Mouse (Mus musculus) lung, postnatal 4 days (tissue): ENCODE results near the gene Eif4g1.

Experiments used
- DNase-seq, 2 experiments: peaks; one replicate each; pipeline ENCODE4 v3.0.0; 2021

Gene Eif4g1

DNA sequence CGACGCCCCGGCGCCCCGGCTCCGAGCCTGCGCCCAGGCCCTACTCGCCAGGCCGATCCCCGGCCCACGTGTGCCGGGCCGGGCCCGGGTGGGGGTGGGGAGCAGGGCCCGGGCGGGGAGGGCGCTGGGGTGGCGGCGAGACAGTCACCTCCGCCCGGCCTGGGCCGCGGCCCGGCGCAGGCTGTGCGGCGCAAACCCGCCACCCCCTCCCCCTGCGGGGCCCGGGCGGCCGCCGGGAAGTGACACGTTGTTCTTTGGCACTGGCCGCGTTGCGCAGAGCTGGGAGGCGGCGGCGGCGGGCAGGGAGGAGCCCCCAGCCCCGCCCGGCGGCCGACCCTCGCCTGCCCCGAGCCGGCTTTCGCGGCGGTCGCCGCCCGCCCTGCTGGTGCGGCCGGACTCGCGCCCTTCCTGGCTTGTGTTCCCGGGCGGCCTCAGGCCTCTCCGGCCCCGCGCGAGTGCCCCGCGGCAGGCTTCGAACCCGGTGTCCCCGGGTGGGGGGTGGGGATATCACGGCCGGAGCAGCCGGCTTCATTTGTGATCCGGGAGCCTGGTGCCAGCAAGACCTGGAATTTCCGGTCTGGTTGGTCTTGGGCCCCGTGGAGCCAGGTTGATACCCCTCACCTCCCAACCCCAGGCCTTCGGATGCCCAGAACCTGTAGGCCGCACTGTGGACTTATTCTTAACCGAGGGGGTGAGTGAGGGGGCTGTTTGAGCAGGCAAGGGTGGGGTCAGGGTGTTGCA is 5.0 kb downstream of the Eif4g1 start:
- peak; percentile 78 to 87 for DNase-seq

- peak; percentile 22 to 32 for DNase-seq
These were observed 5.7 kb downstream of the Eif4g1 start for GRCm38 (mm10) chr16:20673706-20674303.

- DNase-seq, result no peak
These were observed 7.1 kb downstream of the Eif4g1 start for GRCm38 (mm10) chr16:20675213-20675612.

- DNase-seq, result no peak
These were observed 8.6 kb downstream of the Eif4g1 start for GRCm38 (mm10) chr16:20676702-20677101.

- no peak for DNase-seq
These were observed 9.3 kb downstream of the Eif4g1 start for GRCm38 (mm10) chr16:20677380-20677779.

DNA sequence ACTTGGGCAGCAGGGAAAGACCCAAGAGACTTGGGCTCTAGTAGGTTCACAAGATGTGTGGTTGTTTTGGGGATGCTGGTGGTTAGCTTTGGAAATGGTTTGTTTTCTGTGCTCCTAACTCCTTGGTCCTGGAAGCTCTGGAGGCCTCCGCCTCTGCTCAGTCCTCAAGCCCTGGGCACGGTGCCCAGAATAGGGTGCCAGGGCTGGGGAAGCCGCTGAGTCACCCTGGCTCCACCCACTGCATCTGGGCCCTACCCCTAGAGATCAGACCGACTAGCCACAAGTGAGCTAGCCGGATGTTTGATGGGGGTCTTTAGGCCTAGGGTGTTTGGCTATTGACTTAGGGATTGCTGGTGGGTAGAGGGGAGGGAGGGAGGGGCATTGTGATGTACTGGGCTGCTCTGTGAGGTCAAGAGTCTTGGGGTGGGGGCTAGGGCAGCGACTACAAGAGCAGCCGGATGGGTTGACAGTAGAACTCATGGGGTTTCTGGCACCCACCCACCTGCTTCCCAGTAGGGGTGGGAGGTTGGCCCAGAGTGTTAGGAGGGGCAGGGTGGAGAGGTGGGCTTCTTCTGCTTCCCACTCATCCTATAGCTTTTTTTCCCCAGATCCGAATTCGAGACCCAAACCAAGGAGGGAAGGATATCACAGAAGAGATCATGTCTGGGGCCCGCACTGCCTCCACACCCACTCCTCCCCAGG is 10.0 kb downstream of the Eif4g1 start:
- DNase-seq, result peak; percentile 86 to 91

- DNase-seq, result no peak
These were observed 22.7 kb downstream of the Eif4g1 start for GRCm38 (mm10) chr16:20690774-20691173.

DNA sequence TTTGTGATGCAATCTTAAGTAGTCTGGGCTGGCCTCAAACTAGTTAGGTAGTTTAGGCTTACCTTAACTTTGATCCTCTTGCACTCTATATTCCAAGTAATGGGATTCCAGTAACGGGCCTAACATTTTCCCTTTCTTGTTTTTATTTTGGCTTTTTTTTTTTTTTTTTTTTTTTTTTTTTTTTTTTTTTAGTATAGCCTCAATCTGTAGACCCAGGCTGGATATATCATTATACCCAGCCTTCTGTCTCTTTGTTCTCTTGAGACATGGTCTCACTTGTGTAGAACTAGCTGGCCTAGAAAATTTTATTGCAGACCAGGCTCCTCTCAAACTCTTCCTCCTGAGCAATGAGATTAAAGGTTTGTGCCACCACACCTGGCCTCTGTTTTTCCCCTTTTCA is 23.5 kb downstream of the Eif4g1 start:
- no peak for DNase-seq

- DNase-seq, result no peak
These were observed 24.3 kb downstream of the Eif4g1 start for GRCm38 (mm10) chr16:20692241-20692965.

DNA sequence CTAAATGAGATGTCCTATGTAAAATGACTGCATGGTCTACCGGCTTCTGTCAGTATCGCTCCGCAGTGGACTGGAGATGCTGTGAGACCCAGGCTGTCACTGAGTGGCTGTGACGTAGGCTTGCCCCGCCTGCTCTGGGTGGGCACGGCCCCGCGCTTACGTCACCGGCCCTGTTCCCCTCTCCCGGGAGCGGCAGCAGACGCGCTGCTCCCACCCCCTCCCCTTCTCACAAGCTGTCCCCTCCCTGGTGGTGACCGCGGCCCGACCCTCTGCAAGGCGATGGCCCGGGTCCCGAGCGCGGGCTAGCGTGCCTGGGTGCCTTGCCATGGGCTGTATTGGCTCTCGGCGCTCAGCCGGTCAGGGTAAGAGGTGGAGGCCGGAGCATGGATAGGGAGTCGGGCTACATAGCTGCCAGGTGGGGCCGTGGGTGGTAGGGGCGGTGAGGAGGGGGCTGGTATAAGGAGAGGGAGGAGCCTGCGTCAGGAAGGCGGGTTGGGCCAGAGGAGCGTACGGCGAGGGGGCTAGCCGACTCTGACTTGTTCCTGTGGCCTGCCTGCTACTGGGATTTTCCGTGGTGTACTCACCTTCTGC is 25.1 kb downstream of the Eif4g1 start, which contains the start of gene Fam131a:
Gene Fam131a (plus strand): TSS at position 131 of the 591 bp plus-strand sequence.
- peak; percentile 93 for DNase-seq

DNA sequence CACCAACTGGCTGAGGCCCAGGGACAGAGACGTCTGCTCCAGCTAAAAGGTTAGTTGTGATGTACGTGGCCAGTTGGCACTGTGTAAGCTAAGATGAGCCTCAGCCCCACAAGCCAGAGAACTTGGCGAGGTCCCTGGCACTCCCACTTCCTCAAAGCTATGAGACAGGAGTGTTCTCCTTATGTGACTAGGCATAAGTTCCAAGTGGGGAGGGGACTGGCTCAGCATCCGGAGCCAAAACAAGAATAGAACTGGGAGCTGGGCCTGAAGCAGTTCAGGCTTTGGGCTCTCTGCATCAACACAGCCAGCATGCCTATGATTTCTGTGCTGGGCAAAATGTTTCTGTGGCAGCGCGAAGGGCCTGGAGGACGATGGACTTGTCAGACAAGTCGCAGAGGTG is 26.7 kb downstream of the Eif4g1 start:
- peak; percentile 41 to 60 for DNase-seq

- peak; percentile 86 to 89 for DNase-seq
These were observed 27.7 kb downstream of the Eif4g1 start for GRCm38 (mm10) chr16:20695622-20696323.

DNA sequence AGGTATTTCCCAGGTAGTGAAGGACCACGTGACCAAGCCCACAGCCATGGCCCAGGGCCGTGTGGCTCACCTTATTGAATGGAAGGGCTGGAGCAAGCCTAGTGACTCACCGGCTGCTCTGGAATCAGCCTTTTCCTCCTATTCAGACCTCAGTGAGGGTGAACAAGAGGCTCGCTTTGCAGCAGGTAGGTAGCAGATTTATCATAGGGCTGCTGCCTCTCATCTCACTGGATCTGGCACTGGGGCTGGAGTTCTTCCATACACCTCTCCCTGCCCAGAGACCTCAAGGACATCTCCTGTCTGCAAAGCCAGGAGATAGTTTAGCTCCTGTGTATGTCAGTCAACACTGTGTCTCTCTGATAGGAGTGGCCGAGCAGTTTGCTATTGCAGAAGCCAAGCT is 31.2 kb downstream of the Eif4g1 start:
- no peak for DNase-seq

GRCm38 (mm10) chr16:20700036-20700435 is 31.9 kb downstream of the Eif4g1 start:
- no peak for DNase-seq

DNA sequence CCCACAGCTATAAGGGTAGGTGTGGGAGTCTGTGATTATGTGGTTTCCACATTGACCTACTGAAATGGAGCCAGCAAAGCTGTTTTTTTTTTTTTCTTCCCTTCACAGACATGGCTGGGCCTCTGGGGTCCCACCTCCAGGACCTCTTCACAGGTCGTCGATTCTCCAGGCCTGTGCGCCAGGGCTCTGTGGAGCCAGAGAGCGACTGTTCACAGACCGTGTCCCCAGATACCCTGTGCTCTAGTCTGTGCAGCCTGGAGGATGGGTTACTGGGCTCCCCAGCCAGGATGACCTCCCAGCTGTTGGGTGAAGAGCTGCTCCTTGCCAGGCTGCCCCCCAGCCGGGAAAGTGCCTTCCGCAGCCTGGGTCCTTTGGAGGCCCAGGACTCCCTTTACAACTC is 33.2 kb downstream of the Eif4g1 start:
- no peak for DNase-seq

DNA sequence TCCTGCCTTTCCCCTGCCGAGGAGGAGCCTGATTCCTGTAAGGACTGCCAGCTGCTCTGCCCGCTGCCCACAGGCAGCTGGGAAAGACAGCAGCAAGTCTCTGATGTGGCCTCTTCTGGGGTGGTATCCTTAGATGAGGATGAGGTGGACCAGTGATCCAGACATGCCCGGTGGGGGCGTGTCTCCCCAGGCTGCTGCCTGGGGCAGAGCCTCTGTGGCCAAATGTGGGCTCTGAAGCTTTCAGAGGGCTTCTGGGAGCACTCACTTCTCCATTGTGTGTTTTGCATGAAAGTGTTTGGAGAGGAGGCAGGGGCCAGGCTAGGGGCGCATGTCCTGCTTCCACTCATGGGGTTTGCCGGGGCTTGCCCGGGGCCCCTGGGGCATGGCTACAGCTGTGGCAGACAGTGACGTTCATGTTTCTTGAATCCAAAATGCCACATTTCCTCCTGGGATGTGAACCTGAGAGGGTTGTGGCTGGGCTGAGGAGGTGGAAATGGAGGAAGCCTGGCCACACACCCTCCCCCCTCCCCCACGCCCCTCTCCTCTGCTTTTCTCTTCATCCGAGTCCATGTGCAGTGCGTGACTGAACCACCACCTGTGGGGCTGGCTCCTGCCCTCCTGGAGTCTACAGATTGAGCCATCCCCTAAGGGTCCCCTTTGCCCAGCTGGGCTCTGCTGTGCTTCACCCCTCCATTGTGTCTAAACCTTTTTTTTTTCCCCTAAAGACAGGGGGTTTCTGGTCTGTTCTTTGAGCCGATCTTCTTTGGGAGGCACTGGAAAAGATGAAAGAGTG is 33.8 kb downstream of the Eif4g1 start:
- no peak for DNase-seq

DNA sequence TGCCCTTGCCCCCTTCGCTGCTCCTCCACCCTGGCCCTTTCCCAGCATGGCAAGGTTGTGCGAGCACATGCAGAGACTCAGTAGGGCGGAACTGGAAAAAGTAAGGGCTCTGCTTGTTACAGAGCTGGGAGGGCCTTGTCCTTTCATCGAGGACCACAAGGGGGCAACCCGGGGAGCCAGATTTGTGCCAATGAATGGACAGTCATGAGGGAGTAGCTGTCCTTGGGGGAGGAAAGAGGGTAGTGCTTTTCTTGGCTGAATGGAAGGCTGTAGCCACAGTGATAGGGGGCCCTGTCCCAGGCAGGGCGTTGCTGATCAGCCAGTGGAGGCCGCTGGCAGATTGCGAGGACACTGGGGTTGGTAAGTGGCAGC is 34.4 kb downstream of the Eif4g1 start:
- peak; percentile 79 to 81 for DNase-seq

DNA sequence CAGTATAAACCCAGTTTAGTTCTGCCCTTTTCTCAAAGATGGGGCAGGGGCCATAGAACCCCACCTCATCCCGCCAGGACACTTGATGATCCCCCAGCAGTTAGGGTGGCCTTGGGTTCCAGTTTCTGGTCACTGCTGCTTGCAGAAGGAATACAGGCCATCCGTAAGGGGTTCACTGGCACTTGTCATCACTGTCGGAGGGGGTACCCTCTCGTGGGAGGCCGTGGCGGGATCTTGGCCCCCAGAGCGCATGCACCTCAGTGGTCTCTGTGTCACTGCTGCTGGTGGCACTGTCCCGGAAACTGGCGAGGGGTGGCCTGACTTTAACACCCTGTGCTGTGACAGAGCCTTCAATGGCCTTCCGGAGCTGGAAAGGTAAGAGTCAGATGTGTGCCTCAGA is 35.0 kb downstream of the Eif4g1 start:
- DNase-seq, result no peak

DNA sequence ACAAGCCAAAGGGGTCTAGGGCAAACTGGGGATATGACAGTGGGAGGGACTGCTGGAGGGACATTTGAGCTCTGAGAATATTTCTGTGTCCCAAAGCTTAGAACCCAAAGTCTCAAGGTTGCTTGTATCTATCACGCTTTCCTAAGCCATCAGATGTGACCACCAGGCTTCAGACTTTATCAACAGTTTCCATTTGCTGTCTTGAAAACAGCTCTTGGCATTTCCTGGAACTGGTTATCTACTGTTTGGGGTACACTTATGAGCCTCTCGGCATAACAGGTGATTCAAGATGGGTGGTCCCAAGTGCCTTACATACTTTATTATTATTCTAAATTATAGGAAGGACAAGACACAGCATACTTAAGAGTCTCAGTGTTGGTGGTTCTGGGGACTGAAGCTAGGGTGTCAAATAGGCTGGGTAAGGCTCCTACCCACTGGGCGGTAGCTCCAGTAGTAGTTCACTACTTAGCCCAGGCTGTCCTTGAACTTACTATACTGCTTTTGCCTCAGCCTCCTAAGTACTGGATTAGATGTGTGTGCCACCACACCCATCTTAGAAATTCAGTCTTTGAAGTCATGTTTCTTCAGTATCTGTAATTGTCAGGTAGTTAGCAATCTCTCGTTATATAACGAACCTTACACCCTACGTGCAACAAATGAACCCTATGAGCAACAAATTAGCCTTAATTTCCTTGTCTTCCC is 35.7 kb downstream of the Eif4g1 start:
- DNase-seq, result no peak

- DNase-seq, result no peak
These were observed 37.7 kb downstream of the Eif4g1 start for GRCm38 (mm10) chr16:20705786-20706185.
